Mouse (Mus musculus) induced T-regulatory cell, adult 2 months (primary cell): ENCODE results near the gene Sertad4.

ENCODE experiments used
- DNase-seq: peaks from one replicate; pipeline ENCODE4 v3.0.0-alpha.2; 2012; ENCODE audit warnings: low read depth

Gene Sertad4

DNA sequence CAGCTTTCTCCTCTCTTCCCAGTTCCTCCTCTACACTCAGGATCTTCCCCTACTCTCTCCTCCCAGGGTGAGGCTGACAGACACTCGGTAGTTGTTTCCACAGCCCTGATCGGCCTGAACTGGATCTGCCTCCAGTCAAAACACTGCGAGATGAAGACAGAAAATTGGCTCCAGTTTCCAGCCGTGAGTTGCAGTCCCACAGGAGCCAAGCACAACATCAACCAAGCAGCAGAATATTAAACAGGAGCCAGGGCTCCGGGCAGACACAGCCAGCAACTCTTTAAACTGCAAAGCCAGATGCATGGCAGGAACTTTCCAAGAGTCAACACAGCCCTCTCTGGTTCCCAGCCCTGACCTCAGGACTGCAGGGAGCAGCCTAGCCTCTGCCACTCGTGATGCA lies 3.9 kb downstream of the Sertad4 start:
- DNase-seq = no peak

DNA sequence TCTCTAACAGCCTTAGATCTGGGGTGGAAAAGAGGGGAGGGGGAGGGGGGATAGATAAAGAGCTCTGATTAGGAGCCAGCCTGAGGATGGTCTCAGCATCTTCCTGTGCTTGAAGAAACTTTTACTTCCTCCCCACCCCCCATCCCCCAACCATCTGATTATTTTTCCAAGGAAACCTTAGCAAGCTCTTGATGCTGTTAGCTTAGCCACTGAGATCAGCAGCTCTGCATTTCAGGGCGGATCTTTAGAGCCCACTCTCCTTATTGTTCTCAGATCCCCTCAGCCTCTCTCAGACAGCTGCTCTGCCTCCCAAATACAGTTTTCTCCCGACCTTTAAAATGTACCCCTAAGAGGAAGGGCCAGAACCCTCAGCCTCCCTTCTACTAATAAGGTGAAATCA lies 4.4 kb downstream of the Sertad4 start:
- no peak for DNase-seq

DNA sequence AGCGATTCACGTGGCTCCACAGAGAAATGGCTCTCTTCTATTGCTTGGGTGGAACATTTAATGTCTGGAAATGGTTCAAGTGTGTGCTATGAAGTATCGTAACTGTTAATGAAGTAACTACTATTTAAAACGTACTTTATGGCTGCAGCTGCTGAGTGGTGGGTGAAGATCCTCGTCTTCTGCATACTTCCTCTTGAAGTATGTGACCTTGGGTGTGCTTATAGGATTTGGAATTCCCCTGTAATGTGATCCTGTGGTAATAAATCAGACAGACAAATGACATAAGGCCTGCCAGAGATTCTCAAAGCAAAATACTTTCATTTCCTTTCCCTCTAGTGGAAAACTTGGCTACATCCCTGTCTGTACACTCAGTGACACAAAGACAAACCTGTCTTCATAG lies 5.9 kb downstream of the Sertad4 start:
- DNase-seq = no peak

DNA sequence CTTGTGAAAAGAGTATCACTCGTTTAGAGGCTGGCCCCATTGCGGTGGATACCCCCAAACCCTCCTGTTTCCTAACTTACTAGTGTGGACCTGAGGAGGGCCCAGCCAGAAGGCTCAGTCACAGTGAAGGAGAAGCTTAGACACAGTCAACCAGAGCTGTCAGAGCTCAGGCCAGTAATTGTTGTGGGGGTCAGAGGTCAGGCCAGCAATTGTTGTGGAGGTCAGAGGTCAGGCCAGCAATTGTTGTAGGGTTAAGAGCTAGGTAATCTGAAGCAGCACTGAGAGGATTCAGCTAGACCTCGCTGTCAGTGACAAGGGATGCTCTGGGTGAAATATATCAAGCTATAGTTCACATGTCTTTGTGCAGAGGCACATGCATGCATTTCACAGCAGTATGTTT lies 8.3 kb downstream of the Sertad4 start:
- no peak for DNase-seq

DNA sequence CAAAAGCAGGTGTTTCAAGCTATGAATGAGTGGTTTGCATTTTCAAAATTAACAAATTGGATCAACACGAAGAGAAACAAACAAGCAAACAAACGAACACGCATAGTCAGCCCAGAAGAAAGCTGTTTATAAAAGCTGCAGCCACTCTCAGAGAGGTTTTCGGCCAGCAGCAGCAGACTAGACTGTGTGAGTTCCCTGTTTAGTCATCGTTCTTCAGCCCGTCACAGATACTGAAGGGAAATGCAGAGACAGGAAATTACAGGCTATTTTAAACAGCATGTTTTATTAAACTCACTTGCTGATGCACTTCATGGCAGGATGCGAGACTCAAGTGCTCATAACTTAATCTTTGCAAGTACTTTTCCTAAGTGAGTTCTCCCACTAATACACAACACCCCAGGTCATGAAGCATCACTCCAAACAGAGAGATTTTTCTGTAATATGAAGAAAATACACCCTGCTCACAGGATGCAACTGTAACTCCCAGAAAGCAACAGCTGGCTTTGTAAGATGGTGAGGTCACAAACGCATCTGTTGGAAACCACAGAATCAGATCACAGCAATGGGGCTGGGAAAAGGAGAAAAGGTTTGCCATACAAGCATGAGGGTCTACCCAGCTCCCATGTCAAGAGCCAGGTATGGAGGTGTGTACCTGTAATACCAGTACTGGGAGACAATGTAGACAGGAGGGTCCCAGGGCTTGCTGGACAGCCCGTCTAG lies 14.3 kb downstream of the Sertad4 start:
- no peak for DNase-seq

DNA sequence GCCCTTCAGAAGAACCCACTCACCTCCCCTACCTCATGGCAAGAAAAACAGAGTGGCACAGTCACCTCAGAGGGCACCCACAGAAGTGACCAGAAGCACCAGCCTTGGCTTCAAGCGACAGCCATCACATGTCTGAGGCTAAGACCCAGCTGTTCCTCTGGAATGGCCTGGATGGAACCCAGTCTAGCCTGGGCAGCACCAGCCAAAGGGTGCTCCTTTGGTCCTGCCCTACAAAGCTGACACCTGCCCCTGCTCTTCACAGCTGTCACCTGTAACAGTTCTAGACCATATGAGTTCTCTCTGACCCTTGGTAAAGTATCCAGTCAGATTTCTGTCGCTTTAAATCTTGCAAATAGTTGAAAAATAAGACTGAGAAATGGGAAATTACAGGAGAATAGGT lies 14.9 kb downstream of the Sertad4 start:
- DNase-seq = no peak

DNA sequence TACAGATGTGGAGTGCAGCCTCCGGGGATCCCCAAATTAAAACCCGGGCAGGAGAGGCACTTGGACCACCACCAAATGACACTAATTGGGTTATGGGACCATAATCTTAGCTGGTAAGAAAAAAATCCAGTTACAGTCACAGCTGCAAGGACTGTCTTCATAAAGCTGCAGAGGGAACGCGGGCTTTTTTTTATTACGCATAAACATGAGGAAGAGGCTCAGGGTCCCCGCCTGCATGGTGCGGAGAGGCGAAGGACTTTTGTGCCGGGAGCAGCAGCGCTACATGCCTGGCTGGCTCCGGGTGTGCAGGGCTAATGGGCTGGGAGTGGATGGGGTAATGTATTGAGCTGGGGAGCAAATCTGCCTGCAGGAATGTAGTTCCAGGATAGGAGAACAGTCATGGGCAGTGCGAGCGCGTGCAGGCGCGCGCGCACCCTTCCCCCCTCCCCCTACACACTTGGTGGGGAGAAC lies 20.3 kb downstream of the Sertad4 start:
- no peak for DNase-seq

DNA sequence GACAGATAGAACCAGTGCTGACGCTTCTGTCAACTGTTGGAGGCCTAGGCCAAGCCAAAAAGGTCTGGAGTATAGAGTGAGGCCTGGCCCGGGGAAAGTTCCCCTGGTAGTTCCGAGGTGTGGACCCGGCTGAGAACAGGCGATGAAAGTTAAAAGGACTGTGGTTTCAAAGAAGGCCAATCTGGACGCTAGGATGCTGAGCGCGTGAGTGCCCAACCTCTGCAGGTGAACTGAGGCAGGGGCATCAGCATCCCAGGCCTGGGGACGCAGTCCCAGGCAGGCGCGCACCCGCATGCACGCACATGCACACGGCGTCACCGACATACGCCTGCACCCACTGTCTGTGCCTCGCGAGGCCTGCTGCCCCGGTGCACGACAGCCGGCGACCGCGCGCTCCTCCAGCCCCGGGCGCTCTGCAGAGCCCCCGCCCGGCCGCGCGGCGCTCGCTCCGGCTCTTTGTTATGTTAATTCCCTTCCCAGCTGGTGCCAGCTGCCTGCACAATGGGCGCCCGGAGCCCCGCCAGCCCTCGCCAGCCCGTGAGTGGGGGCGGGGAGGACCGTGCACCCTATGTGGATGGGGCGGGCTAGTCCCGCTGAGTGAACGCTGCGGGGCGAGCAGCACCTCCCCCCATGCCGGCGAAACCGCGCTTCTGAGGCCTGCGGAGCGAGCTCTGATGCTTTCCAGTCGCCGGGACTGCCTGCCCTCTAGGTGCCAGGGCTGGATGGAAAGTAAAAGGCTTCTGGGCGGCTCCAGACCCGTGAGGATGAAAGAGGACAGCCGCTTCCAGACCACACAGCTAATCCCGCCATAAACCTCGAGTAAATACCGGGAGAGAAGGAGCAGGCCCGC lies 21.0 kb downstream of the Sertad4 start:
- no peak for DNase-seq

DNA sequence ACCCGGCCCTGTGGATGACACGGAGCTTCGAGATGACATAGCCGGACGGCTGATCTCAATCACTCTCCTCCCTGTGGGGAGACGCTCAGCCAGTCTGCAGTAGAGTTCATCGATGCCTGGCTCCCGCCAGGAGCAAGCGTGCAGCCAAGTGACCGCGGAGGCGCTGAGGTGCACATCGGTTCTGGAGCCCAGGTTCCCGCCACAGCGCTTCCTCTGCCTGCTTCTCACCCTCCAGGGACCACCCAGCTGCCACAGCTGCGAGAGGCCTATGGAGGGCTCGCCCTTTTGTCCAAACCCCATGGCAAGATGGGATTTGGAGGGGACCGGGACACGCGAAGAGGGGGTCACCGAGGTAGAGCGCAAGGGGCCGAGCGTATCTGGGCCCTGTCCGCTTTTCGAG lies 22.0 kb downstream of the Sertad4 start:
- no peak for DNase-seq

DNA sequence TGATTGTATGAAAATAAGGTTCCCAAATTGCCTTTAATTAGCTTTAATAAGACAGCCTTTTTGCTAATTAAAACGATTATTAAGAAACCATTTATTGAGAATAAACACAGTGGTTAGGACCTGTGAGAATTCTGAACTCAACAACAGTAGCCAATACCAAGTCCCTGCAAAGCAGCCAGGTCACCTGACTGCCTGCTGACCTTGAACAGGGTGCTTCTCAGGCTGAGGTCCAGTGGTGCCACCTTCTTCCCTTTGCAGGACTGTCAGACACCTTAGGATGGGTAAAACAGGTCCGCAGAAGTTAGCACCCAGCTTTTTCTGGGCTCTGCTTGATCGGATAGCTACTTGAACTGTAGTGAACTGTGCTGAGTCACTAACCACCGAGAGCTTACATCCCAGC lies 22.5 kb downstream of the Sertad4 start:
- DNase-seq = no peak

DNA sequence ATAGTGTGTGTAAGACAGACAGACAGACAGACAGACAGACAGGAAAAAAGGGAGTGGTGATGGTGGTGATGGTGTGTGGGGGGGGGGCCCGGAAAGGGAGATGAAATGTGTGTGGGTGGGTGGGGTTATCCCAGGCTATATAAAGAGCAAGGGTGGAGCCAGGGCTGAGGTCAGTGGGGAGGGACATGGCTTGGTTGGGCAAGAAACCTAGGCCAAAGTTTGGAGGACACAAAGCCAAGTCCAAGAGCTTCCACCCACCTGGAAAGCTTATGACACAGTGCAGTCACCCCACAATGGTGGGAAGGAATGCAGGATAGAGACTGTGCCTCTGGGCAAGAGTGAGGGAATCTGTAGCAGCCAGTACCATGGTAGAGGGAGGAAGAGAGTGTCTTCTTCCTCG lies 23.2 kb downstream of the Sertad4 start:
- no peak for DNase-seq

DNA sequence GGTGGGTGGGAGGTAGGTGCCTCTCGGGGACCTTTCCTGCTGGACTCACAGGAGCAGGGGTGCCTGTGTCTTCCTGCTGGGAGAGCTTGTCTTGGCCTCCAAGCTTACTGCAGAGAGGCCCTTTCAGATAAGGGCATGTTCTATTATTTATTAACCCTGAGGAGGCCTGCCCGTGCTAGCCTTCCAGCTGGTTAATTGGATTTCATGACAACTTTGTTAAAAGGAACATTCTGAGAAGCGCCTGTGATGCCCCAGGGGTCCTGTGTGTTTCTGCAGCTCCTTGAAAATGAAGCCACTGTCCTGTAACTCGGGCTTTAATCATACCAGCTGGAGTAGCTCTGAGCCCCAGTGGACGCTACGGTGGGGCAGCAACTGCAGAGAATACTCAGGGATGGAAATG lies 25.1 kb downstream of the Sertad4 start:
- no peak for DNase-seq

DNA sequence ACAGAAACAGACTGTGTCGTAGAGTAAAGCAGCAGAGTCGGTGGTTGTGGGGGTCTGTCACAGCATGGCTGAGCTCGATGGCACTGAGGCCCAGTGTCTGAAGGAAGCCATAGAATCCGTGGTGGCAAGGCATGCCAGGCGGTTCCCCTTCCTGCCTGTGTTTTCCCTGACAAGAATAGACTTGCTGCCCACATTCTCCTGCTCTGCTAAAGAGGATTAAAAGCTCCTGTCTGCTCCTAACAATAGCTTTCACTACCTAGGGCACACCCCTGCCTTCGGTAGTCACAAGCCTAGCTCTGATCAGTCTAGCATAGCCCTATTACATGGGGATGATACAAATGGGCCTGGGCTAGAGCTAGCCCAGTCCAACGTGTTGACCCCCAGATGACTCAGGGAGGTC lies 26.6 kb downstream of the Sertad4 start:
- no peak for DNase-seq

DNA sequence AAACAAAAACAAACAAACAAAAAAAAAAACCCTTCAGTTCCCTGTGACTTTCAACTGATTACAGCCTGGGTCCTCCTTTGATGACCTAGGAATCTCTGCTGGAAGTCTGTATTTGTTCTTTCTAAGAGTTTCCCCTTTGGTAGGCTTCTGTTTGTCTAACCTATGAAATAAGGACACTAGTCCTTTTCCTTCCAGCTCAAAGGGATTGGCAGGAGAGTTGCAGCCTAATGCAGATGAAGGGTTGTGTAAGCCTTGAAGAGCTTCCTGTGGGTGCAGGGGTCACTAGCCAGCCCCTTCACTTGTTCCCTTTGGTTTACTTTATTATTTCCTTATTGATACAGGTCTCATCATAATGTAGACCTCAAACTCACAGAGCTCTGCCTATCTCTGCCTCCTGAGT lies 27.6 kb downstream of the Sertad4 start:
- no peak for DNase-seq

DNA sequence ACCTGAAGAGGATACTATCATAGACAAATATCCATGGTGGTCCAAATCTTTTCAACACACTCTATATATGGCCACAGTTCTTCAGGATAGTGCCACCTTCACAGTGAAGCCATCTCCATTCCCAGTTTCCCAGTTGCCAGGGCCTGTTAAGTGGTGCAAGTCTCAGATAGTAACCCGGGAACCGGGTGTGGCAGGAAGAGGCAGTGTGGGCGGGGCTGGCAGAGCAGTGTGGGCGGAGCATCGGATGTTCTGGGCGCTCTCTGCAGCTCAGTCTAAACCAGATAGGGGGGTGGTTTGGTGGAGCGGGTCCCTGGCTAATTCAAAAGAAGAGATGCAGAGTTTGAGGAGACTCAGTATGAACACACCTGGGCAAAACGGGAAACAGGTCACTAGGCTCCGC lies 29.8 kb downstream of the Sertad4 start:
- no peak for DNase-seq

DNA sequence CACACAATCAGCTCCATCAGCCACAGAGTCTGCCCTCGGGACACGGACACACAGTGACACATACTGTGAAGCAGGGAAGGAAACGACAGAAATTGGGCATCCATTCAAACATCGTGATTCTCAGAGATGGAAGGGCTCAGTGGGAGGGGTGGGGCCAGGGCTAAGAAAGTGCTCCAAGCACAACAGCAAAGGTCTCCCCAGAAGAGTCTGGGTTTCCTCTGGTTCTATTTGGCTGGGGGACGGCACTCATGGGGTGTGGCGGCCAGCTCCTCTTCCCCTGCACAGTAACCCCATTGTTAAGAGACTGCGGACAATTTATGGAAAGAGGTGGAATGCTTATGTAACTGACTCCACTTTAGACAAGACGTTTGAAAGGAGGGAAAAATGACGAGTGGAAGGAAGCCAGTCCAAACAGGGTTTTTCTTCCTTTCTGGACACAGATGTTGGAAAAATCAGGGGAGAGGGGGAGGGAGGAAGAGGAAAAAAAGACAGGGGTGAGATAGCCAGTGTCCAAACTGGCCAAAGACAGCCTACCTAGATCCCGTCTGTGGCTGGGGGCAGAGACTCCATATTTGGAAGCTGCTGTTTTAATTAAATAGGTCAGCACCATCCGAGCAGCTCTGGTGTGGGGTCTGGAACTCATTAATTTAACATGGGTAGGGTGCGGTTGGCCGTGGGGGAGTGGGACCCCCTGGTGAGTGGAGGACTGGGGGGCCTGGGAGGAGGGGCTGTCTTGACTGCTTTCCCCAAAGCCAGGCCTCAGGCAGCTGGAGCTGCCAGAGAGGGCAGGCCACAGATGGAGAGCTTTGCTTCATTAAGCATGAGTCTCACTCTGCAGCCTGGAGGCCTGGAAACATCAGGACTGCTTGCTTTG lies 32.7 kb downstream of the Sertad4 start:
- no peak for DNase-seq

DNA sequence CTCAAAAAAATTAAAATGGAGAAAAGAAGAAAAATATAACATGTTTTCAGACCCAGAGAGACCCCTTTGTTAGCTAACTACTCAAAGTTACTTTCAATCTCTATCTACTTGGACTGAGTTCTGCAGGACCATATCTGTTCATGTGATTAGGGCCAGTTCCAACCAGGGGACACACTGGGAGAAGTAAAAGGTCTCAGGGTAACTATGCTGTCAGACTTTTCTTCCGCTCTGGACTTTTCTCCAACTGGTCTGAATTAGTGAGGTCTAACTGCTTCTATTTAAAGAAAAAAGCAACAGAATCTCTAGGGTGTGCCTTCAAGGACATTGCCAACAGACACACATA lies 33.3 kb downstream of the Sertad4 start:
- no peak for DNase-seq

DNA sequence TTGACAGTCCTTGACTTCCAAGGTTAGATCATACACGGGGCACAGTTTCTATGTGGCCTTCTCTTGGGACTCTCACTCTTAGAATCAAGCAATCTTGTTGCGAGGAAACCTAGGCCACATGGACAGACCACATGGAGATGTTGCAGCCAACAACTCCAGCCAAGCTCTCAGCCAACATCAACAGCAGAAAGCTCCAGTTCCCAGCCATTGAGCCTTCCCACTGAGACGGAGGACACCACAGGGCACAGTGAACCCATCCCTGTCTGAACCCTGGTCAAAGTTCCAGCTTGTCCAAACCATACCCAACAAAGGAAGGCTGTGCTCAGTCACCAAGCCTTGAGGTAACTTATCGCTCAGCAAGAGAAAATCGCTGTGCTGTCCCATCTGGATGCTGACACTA lies 37.2 kb downstream of the Sertad4 start:
- no peak for DNase-seq

DNA sequence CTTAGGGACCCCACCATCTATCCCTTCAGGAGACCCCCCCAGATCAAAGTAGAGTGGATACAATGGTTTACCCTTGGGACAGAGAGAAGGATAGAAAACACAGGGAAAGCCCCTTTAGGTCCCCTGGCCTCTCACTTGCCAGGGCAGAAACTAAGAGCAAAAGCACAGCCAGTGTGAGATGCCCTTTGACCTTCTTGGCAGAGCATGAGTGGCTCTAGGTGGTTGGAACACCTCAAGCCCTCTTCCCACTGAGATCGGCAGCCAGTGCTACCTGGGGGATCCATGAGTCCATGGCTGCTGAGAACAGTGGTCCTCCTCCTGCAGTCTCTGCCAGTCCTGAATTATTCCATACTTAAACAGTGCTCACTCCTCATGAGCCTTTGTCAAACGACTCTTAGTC lies 39.8 kb downstream of the Sertad4 start:
- DNase-seq = no peak

DNA sequence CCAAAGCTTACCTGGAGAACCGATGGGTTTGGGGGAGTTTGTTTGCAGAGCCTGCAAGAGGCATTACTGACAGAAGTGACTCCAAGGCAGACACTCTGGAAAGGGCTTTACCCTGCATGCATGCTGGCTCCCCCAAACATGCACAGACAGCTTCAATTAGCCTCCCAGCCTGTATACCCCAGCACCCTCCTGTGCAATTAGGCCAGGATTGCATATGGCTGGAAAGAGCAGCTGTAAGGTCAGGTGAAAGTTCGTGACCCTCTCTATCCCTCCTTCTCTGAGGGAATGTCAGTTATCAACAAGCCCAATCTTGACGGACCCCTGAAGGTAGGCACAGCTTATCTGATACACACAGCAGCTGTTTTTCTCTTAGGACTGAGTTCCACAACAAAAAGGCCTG lies 40.9 kb downstream of the Sertad4 start:
- DNase-seq = no peak

DNA sequence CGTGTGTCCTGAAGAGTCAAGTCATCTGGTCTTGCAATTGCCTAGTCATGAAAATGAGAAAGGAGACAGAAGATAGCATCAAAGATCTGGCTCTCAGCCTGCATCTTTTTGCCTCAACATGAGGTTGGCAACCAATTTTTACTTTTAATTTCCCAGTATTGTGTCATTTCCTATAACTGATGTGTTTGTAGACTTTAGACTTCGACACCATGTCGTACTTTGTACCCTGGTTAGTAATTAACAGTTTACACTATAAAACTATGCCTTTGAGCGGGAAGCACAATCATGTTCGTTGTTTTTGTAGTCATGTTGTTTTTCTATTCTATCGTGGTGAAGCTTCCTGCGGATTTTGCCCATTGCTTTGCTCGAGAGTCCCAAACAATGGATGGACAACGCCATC lies 42.8 kb downstream of the Sertad4 start:
- DNase-seq = no peak

DNA sequence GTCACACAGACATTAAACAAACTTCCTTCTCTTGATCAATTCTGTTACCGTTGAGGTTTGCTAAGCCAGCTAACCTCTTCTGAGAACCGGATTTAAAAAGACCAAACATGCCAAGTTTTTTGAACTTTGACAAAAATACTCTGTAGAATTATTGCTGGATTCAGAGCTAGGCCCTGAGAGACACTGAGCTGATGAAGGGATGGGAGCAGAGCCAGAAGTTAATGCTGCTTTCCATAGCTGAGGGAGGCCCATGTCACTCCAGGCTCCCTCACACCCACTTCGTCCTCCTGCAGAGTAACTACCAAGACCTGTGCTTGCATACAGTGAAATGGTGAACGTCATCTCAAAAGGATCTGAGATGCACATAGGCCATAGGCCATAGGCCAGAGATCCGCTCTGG lies 43.3 kb downstream of the Sertad4 start:
- DNase-seq = no peak
